Mouse (Mus musculus) neural tube, embryonic 11.5 days (tissue): ENCODE measurements at regions not wholly inside any gene's neighbourhood (a gene's known extent, or its start where the extent isn't known, plus 50 kb on each side); places are given as distances from the start of the nearest gene placed in this dataset.

Source experiments
- ATAC-seq: fragments of 200-750 bp; cut with Nextera tagmentation; 2 replicates; pipeline ENCODE4 v1.8.0; 2017; ENCODE audit warnings: moderate number of reproducible peaks, mild to moderate bottlenecking, moderate TSS enrichment, moderate library complexity; ENCODE audit not compliant: insufficient read depth, low FRiP score, low TSS enrichment
- DNase-seq: peaks from one replicate; pipeline ENCODE4 v3.0.0-alpha.2; 2015; ENCODE audit warnings: low spot score
- H3K27ac ChIP-seq: fragments of 300-500 bp; sonication (generic); 2 replicates; pipeline ENCODE4 v1.5.1; 2014; ENCODE audit warnings: low read depth, mild to moderate bottlenecking, low read length
- H3K27me3 ChIP-seq: fragments of 300-500 bp; sonication (generic); 2 replicates; pipeline ENCODE4 v1.6.1; 2014; ENCODE audit warnings: mild to moderate bottlenecking, low read length, mixed read lengths; ENCODE audit not compliant: control insufficient read depth, insufficient read depth
- H3K36me3 ChIP-seq: fragments of 300-500 bp; sonication (generic); 2 replicates; pipeline ENCODE4 v1.6.1; 2014; ENCODE audit warnings: mild to moderate bottlenecking, low read length, moderate library complexity, mixed read lengths; ENCODE audit not compliant: control insufficient read depth, insufficient read depth
- H3K4me1 ChIP-seq: fragments of 300-500 bp; sonication (generic); 2 replicates; pipeline ENCODE4 v1.6.1; 2014; ENCODE audit warnings: low read length, mixed read lengths; ENCODE audit not compliant: control insufficient read depth, insufficient read depth
- H3K4me2 ChIP-seq: fragments of 300-500 bp; sonication (generic); 2 replicates; pipeline ENCODE4 v1.6.1; 2014; ENCODE audit warnings: low read depth, mild to moderate bottlenecking, moderate library complexity
- H3K4me3 ChIP-seq: fragments of 300-500 bp; sonication (generic); 2 replicates; pipeline ENCODE4 v1.5.1; 2014; ENCODE audit warnings: low read depth, low read length
- H3K9ac ChIP-seq: fragments of 300-500 bp; sonication (generic); 2 replicates; pipeline ENCODE4 v1.6.1; 2014; ENCODE audit warnings: mild to moderate bottlenecking, low read length
- H3K9me3 ChIP-seq: fragments of 300-500 bp; sonication (generic); 2 replicates; pipeline ENCODE4 v1.6.1; 2016; ENCODE audit warnings: low read length; ENCODE audit not compliant: control insufficient read depth
- WGBS: fragments of 180-500 bp; shearing (Covaris S2); extraction: QIAGEN DNeasy Blood & Tissue Kit; methylation state at CpG from one replicate; pipeline ENCODE4 v1.1.7; 2014; 5-methylcytosine and 5-hydroxymethylcytosine counted together

- Histone ChIP-seq H3K4me3 (no peak overlapping the region), H3K9ac (no peak overlapping the region), H3K9me3 (no peaks in the 10 kb centered on the region), H3K27me3 (no peaks in the 10 kb centered on the region), H3K4me1 (no peaks in the 10 kb centered on the region), H3K27ac (no peak overlapping the region), H3K4me2 (no peak overlapping the region), H3K36me3 (no peaks in the 10 kb centered on the region)
- WGBS: 85% methylated on average over 4 of the region's 4 CpGs
- no peak for DNase-seq
- no peak for ATAC-seq
Observed at GRCm38 (mm10) chr14:86490826-86491225, 650.2 kb downstream of the Diaph3 start.

DNA sequence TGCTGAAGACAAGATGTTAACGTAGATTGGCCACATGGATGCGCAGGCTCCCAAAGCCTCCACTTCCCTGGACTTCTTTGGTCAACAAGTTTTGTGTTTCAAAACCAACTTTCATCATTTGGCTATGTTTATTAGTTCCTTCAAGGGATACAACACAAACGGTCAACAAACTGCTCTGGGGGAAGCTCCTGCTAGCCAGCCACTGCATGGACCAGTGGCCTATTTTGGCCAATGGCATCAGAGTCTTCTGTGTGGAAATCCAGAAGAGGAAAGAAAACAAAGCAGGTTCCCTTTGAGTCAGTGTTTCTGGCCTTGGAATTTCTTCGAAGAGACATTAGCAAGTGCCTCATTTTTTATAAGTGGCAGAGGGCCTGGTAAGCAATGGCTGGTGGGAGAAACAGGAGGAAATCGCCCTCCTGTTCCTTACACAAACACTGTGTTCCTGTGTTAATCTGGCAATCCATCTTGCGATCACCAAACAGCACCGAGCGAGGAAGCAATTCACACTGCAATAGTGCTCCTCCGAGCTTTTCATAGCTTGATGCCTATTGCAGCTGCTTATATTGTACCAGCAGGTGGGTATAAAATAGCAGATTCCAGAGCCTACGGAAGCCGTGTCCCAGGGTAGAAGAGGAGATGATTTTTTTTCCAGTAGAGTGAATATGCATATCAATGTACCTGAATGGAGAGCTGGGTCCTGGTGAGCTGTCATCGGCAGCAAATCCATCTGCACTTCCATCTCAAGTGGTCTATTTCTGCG lies 651.0 kb downstream of the Diaph3 start:
- H3K4me3 ChIP-seq: no peak overlapping the region
- no peaks in the 10 kb centered on the region for H3K9me3 ChIP-seq
- DNase-seq (peak; percentile 20), ATAC-seq (no peak)
- no peaks in the 10 kb centered on the region for H3K36me3 ChIP-seq
- no peak overlapping the region for H3K27ac ChIP-seq
- 60% methylated on average over 13 of the region's 13 CpGs for WGBS
- no peaks in the 10 kb centered on the region for H3K4me1 ChIP-seq
- no peak overlapping the region for H3K4me2 ChIP-seq
- no peak overlapping the region for H3K9ac ChIP-seq
- no peaks in the 10 kb centered on the region for H3K27me3 ChIP-seq

DNA sequence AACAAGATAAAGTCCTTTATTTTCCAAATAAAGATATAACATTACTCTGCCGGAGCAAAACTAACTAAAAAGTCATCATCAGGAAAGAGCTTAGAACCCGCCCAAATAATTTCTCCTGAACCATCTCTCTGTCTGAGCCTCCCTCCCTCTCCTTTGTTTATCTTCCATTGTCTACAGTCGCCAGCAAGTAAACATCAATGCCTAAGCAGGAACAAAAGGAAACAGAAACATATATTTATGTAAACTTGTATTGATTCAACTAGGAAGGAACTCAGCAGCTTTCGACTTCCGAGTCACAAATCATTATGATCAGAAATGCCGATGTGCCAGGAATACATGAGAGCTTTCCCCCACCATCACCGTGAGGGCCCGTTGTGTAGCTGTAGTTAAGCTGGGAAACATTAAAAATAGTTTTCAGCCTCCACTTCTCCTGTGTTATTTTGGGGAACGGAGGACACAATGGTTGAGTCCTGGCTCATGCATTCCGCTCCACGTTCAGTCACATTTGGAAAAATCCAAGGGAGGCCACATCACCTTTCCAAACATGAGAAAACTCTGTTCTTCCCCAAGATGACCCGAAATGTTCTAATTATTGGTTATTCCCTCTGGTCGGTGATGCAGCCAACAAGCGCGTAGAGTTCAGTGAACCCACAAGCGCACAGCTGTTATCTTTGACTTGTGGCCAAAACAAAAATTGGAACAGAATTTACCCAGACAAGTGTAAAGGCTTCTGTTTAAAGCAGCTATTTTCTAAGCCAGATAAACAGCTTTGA lies 651.8 kb downstream of the Diaph3 start:
- H3K4me1 ChIP-seq: no peaks in the 10 kb centered on the region
- ATAC-seq: no peak
- DNase-seq: no peak

GRCm38 (mm10) chr14:86487285-86487897 lies 653.6 kb downstream of the Diaph3 start:
- no peaks in the 10 kb centered on the region for H3K27me3 ChIP-seq
- no peak overlapping the region for H3K4me3 ChIP-seq
- no peak overlapping the region for H3K4me2 ChIP-seq
- 27% methylated on average over 8 of the region's 8 CpGs for WGBS
- no peak overlapping the region for H3K27ac ChIP-seq
- H3K9ac ChIP-seq: no peak overlapping the region
- H3K9me3 ChIP-seq: no peaks in the 10 kb centered on the region
- ATAC-seq (0 out of 2 replicates have a peak, but pooled peaks have one; percentile 31), DNase-seq (no peak)
- H3K4me1 ChIP-seq: no peaks in the 10 kb centered on the region
- no peaks in the 10 kb centered on the region for H3K36me3 ChIP-seq

More for the DNA sequence above, 651.8 kb downstream of the Diaph3 start:
- Histone ChIP-seq H3K4me2 (no peak overlapping the region), H3K36me3 (no peaks in the 10 kb centered on the region), H3K27ac (no peak overlapping the region), H3K9ac (no peak overlapping the region), H3K4me3 (no peak overlapping the region), H3K9me3 (no peaks in the 10 kb centered on the region), H3K27me3 (no peaks in the 10 kb centered on the region)
- 91% methylated on average over 16 of the region's 16 CpGs for WGBS

DNA sequence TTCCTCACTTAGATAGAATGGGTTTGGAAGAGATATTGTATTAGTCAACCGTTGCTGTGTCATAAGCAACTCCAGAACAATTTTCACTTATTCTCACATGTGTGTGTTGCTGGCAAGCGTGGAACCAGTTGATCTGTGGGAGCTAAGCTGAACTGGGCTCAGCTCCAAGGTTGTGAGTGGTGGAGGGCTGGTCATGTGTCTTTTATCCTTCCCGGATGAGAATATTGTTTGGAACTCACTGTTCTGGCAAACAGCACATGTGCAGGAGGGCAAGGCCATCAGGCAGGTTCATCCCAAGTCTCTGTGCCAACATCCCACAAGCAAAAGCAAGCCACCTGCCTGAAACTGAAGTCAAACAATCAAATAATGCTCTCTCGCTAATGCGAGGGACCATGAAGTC lies 656.8 kb downstream of the Diaph3 start:
- H3K4me2 ChIP-seq: no peak overlapping the region
- no peaks in the 10 kb centered on the region for H3K9me3 ChIP-seq
- ATAC-seq: no peak
- no peak overlapping the region for H3K4me3 ChIP-seq
- no peaks in the 10 kb centered on the region for H3K4me1 ChIP-seq
- H3K27ac ChIP-seq: no peak overlapping the region
- DNase-seq: no peak
- H3K9ac ChIP-seq: no peak overlapping the region
- 95% methylated on average over 5 of the region's 5 CpGs for WGBS
- no peaks in the 10 kb centered on the region for H3K36me3 ChIP-seq
- H3K27me3 ChIP-seq: no peaks in the 10 kb centered on the region

DNA sequence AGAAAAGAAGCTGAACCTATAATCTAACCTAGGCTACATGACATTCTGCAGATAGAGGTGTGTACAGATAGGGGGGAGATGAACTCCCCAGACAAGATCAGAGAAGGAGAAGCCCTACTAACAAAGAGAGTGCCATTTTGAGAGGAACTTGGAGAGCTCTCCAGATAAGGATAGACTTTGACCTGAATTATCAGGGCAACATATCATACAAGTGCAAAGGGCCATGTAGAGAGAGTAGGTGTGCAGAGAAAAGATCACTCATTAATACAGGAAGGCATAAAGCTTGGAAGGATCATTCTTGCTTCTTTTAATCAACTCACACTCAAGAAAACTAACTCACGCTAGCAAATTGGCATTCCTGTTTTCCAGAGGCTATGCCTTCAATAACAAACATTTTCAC lies 667.4 kb downstream of the Diaph3 start:
- WGBS: 100% methylated on average over 1 of the region's 1 CpGs
- Histone ChIP-seq H3K27me3 (no peaks in the 10 kb centered on the region), H3K4me1 (no peaks in the 10 kb centered on the region), H3K9me3 (no peaks in the 10 kb centered on the region), H3K9ac (no peak overlapping the region), H3K4me3 (no peak overlapping the region), H3K4me2 (no peak overlapping the region), H3K36me3 (no peaks in the 10 kb centered on the region), H3K27ac (no peak overlapping the region)
- ATAC-seq (no peak), DNase-seq (no peak)

GRCm38 (mm10) chr14:86470462-86470861 lies 670.6 kb downstream of the Diaph3 start:
- Histone ChIP-seq H3K27me3 (no peaks in the 10 kb centered on the region), H3K36me3 (no peaks in the 10 kb centered on the region), H3K9ac (no peak overlapping the region), H3K4me2 (no peak overlapping the region), H3K9me3 (no peaks in the 10 kb centered on the region), H3K4me1 (no peaks in the 10 kb centered on the region), H3K4me3 (no peak overlapping the region), H3K27ac (no peak overlapping the region)
- DNase-seq (no peak), ATAC-seq (no peak)
- WGBS: 70% methylated on average over 4 of the region's 4 CpGs

- Histone ChIP-seq H3K36me3 (no peaks in the 10 kb centered on the region), H3K9me3 (no peaks in the 10 kb centered on the region), H3K4me3 (no peak overlapping the region), H3K9ac (no peak overlapping the region), H3K27me3 (no peaks in the 10 kb centered on the region), H3K4me1 (no peaks in the 10 kb centered on the region), H3K27ac (no peak overlapping the region), H3K4me2 (no peak overlapping the region)
- DNase-seq (no peak), ATAC-seq (no peak)
- WGBS: 69% methylated on average over 8 of the region's 8 CpGs
Observed at GRCm38 (mm10) chr14:86467886-86468463, 673.1 kb downstream of the Diaph3 start.
